Mouse (Mus musculus) c-Kit-negative CD71-positive TER-119-positive erythroid progenitor cells, embryonic 14.5 days (primary cell): ENCODE measurements at regions not wholly inside any gene's neighbourhood (a gene's known extent, or its start where the extent isn't known, plus 50 kb on each side); places are given as distances from the start of the nearest gene placed in this dataset.

ENCODE experiments used
- DNase-seq: peaks from one replicate; pipeline ENCODE4 v3.0.0-alpha.2; 2013; ENCODE audit warnings: low read depth, low spot score

DNA sequence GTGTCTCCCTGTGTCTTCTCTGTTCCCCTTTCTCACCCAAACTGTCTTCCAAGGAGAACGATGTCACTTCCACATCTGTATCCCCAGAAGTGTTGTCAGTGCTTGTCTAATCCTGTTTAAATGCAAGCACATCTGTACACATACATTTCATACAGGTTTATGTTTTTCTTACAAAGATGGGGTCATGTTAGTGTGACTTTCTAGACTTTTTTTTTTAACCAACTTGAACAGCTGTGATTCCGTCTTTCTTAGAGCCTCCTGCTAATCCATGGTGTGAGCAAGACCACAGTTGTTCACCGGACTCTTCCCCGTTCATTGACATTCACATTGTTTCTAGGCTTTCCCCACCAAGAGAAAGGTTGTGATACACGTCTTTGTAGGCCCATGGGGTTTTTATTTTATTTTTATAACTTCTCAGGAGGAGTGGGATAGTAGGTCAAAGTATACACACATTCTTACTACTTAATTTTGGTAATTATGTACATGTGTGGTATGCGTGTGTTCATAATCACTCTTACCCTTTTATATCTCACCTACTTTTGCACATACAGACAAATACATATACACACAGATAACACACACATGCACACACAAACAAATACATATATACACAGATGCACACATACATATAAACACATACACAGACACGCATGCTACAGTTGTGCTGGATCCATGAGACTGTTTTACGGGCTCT, 100.6 kb upstream of the Cpm start:
- no peak for DNase-seq

DNA sequence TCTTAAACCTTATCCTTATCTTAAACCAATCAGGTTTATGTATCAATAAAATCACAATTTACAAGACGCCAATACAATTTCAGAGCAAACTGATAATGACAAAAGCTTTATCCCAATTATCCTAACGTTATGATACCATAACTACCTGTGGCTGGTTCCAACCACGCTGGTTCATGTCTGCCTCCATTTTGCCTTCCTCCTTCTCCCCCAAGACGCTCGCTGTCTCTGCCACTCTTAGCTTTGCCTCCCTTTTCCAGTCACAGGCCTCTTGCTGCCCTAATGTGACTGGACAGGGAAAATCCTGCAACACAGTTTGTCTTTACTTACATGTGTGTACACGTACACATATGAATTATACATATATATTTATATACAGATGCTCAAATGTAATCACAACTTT, 101.3 kb upstream of the Cpm start:
- no peak for DNase-seq

GRCm38 (mm10) chr10:117527243-117527642, 102.1 kb upstream of the Cpm start:
- DNase-seq, result no peak

DNA sequence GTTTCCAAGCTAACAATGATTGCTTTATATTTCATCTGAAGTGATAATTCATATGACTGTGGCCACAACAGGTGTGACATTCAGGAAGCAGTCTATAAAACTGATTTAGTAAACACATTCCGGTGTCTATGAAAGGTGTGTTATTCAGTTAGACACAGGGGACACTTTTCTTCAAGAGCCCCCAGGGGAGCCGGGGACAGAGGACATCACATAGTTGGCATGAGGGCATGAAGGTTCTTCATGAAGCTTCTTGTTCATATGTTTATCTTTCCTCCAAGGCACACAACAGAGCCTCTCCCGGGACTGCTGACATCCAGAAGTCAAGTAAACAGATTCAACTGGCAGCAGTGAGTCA, 102.5 kb upstream of the Cpm start:
- DNase-seq, result no peak

- DNase-seq, result no peak
Measured at GRCm38 (mm10) chr10:117526008-117526833, 103.1 kb upstream of the Cpm start.

DNA sequence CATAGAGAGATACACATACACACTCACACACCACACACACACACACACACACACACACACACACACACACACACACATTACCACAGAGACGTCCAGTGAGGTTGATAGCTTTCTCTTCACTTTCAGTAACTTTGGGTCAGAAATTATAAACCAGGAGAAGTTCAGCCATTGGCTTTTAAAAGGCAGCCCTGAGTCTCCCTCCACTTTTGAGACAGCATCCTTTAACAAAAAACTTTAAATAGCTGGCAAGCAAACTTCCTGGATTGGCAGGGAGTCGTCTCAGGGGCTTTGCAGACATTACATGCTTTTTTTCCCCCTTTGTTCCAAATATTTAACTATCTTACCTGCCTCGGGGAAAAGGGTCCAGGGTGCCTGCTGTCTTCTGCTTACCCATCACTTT, 103.7 kb upstream of the Cpm start:
- no peak for DNase-seq

DNA sequence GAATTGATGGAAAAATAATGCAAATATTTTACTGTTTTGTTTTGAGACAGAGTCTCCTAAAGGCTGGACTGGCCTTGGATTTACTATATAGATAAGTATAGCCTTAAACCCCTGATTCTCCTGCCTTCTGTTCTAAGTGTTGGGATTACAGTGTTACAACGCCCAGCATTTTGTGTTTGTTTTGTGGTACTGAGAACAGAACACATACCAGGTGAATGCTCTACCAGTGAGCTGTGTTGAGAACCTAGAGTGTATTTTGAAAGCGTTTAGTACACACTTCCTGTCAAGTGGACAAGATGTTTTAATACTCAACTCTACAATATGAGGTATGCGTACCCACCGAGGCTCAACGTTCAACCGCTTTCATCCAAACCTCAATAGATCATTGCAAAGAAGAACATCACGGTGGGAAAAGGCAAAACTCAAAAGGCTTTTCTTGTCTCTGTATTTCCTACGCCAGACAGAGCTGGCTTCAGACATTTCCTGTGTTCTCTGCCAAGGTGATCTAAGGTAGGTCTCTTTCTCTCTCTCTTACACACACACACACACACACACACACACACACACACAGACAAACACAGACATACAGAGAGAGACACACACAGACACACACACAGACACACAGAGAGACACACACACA, 104.3 kb upstream of the Cpm start:
- DNase-seq, result no peak

GRCm38 (mm10) chr10:117524101-117524500, 105.2 kb upstream of the Cpm start:
- DNase-seq, result no peak

GRCm38 (mm10) chr10:117522906-117523829, 106.1 kb upstream of the Cpm start:
- DNase-seq, result no peak

- DNase-seq, result no peak
Measured at GRCm38 (mm10) chr10:117522373-117522772, 106.9 kb upstream of the Cpm start.

DNA sequence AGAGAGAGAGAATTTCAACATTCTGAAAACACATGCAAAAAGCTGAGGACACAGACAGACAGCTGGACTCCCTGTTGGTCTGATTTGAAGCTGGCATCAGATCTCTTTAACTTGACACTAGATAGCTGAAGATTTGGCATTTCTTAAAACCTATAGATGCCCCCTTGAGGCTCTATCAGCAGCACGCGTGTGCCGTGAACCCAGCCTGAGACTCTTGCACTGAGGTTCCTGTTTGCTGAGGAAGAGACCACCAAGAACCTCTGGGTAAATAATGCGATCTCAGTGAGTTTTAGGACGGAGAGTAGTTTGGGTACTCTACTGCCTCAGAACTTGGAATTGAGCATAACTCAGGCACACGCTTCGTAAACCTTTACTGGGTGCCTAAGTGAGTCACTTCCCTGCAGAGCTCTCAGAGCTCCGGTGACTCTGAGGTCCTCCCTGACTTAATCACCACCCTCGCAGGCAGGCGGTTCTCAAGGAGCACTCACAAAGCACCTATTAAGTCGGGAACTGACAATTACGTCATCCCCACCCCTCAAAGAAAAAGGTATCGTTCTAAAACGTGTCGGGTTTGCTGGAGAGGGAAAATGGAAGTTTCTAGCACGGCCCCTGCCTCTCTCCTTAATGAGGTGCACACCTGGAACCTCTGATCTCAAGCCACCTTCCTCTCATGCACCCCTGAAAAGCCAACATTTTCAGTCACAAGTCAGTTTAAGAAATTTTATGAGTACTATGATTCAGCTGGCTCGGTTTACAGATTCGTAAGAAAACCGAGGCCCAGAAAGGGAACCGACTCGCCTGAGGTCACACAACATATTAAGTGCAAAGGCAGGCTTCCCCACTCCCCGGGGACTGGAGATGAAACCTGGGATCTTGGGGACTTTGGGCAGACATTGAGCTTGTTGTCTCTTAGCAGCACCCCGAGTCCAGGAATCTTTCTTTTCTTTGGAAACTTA, 107.7 kb upstream of the Cpm start:
- no peak for DNase-seq

DNA sequence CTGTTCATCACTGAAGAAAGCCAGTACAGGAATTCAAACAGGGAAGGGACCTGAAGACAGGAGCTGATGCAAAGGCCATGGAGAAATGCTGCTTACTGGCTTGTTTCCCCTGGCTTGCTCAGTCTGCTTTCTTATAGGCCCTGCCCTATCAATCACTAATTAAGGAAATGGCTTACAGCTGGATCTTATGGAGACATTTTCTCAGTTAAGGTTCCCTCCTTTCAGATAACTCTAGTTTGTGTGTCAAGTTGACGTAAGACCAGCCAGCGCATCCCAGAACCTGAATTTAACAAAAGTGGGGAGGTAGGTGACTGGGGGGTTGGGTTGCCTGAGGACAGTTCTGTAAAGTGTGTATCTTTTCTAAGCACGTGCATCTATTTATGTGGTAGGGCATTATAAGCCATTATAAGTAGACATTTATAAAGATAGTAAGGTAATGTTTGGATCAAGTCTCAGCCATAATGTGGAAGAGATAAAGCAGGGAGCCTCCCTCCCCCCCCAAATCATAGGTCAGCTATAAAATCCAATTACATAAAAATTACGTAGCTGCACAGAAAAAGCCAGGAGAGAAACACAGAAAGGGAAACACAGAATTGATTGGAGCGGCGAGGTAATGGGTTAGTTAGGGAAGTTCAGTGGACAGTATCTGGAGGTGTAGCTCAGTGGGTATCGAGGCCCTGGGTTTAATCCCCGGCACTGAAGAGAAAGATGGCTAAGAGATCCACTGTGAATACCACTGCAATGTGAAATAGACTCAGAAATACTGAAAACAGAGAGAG, 108.6 kb upstream of the Cpm start:
- DNase-seq, result no peak

DNA sequence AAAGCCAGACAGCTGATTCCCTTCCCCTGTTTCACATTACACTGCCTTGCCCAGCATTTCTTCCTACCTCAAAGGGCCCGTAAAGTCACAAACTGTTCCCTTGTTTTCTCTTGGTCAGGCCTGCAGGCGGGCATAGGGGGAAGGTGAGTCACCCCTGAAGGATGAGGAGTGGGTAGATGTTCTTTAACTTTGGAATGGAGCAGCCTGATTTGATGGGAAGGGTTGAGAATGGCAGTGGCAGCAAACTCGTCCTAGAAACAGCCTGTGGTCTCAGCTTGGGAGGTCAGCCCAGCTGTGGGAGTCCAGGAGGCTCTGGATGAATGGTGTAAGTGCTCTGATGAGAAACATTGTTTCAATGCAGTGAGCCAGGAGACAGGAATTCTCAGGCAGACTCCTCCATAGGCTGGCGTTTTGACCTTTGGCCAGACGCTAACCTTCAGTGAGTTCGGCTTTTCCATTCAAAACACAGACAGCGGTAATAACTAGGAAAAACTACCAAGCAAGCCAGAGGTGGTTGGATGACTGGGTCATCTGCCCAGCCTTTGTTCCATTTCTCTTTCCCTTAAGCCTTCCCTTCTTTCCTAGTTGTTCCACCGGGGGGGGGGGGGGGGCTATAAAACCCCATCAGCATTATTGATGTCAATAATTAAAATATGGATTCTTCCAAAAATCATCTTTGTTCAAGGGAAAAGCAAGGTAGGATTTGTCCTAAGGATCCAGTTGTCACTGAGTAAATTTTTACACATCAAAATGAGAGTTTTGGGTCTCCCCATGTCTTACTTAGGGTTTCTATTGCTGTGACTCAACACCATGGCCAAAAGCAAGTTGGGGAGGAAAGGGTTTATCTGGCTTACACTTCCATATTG, 109.4 kb upstream of the Cpm start:
- no peak for DNase-seq

DNA sequence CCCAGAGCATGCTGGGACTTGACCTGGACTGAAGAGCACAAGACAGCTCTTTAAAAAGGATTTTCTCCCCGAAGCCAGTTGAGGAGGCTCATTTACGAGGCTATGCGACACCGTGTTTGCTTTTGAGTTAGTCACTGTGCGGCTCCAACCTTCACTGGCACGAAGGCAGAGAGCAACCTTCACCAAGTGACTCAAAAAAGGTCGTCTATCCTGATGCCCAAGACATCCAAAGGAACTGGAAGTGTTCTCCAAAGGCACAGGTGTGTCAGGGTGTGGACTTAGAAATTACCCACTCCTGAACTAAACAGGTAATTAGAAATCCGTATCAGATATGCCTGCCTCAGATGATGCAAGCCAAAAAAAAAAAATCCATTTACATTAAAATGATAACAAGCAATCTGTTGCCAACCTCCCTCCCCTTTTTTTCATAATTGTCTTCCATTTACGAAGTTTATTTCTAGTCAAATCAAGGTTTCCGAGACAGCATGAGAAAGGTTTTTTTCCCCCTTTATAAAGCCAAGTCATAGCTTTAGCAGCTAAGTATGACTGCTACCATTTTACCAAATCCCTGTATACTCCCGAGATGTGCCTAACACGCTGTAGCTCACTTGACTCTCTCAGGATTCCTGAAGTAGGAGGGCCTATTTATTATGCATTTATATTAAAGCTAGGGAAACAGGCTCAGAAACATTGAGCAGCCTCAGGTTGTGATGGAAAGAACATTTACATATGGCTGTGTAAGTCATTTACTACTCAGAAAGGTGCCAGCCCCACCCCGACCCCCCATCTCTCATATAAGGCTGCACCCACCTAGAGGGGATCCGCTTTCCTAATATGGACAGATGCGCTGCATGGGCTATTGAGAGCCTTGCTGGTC, 110.3 kb upstream of the Cpm start:
- no peak for DNase-seq

DNA sequence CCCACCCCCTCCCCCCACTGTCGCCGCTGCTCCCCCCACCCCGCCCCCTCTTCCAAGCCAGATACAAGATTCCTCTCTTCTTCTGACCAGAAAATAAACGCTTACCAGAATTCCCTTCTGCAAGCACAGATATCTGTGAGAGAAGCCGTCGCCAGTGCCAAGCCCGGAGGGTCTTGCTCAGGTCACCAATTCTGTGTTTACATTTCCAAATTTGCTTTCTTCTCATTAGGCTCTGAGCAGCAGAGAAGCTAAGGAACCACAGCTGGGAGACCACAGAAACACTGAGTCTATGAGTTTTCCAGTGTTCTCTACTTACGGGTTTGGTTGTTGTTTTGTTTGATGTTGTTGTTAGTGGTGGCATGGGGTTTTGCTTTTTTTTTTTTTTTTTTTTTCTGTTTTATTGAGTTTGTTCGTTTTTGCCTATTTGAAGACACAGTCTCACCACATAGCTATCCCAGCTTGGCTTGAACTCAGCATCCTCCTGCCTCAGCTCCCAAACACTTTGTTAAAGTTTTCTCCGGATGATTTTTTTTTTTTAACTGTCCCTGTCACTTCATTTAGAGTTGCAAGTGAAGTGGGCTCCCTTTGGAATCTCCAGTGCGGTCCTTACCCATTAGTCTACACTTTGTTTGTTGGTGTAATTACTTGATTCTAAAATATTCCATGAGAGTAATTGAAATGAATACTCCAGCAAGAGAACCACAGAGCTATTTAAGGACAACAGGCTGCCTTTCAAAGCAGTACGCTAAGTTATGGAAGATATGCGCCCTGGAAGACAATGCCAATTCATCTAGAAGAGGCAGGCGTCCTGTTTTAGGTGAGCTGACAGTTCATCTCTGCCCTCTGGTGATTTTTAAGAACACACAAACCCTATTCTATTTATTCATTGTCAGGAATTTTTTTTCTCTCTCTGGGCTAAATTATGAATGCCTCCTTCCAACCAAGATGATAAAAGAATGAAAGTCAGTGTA, 111.2 kb upstream of the Cpm start:
- no peak for DNase-seq

GRCm38 (mm10) chr10:117517071-117517714, 112.1 kb upstream of the Cpm start:
- no peak for DNase-seq
